Mouse (Mus musculus): ENCODE results near the gene Stard8.
"Not testable (repeated sequence)": the region's sequence is repeated elsewhere in the genome, so short reads cannot be mapped to it uniquely, and the experiment has no call there.

The Stard8 gene

DNA sequence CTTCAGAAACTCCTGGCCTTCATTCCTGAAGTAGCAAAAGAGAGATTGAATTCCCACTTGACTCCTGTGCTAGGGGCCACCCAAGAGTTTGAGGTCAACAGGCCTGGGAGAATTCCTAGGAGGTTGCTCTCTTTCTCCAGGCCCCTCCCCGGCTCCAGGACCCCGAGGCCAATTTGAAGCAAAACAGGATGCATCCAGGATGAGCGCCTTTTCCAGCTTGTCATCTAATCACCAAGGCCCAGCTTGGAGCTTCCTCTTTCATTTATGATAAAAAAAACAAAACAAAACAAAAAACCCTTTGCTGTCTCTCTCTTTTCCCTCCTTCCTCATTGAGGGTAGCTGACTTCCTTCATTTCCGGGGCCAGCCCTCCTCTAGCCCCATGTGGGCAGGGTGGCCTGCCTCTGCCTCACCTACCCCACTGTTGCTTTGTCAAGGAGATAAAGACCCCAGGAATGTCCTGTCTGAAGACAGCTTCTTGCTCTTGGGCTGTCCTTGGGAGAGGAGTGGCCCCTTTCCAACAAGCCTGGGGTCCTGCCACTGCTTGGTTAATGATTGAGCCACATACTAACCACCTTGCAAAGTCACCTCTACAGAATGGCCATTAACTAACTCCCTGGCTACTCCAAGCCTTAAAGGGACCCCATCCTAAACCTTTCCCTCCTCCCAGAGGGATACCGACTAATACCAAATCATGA is 43.5 kb downstream of the Stard8 start:
- DNase-seq (ENCODE audit: low spot score in 2 of 2), result no peak

DNA sequence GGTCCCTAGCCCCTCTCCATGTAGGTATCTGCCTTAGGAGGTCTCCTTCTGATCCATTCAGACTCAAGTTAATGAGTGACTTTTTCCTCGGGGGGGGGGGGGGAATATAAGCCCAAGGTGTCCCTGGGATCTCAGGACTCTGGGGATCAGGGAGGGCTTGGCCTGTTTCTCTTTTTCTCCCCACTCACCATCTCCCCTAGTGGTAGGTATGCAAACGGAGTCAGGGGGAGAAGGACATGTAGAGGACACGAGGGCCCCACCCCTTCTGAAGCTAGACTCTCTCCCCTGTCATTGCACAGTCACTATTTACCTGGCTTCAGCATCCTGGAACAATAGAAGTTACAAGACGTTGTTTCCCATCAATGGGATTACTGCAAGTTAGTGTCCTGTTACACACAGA is 45.1 kb downstream of the Stard8 start:
- no peak for DNase-seq (ENCODE audit: low spot score in 2 of 2)

DNA sequence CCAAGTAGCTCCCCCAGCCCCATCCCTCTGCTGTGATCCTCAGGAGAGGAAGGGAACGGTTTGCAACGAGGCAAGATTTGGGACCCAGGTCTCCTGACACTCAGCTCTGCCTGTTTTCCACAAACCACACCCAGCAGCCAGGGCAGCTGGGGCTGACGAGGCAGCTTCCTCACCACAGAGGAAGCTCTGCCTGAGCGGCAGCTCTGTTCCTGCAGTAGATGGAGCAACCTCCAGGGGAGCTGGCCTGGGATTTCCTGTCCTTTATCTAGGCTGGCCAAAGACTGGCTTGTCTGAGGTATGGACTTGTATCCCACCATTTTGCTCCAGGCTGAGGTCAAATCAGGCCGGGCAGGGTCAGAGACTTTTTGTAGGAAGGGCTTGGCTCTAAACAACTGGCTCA is 46.2 kb downstream of the Stard8 start:
- DNase-seq (ENCODE audit: low spot score in 2 of 2), result no peak

DNA sequence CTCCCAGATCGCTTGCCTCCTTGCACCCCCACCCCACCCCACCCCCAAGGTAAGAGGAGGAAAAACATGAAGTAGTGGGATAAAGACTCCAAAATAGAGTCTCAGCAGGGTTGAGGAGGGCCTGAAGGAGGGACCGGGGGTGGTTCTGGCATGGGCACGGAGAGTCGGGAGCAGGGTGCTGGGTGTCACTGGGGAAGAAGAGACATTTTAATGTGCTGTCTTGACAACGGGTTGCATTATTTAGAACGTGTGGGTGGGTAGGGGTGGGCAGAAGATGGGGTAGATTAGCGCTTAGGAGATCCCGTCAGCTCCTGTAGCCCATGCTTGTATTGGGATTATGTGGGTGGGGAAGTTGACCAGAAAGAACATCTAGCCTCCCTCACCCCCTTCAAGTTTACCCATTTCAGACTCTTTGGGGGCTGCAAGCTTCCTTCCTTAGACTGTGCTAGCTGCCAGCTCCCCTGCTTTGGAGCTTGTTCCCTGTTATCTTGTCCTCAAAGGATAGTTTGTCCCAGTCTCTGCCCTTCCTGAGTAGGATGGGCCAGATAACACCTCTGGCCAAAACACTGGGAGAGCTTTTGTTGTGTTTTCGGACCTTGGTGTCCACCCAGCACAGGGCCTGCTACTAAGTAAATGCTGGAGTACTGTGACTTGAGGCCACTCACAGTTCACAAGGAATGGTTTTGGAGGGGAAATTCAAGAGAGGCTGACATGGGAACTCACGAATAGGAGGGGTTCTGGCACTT is 47.9 kb downstream of the Stard8 start:
- no peak for DNase-seq (ENCODE audit: low spot score in 2 of 2)

DNA sequence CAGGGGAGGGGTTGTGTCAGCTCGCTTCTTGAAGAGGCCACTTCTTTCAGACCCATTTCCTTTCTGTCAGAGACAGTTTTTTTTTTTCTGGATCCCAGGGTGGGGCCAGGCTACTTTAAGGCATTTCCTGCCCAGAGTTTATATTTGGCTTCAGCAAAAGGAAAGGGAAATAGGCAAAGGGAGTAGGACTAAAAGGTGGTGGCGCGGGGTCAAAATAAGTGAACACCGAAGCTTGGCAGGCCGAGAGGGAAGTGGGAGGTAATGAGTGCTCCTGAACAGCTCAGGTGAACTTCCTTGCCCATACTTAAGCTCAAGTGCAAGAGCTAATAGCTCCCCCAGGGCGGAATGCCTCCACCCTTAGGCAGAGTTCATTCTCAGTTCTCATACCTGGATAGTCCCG is 49.2 kb downstream of the Stard8 start:
- no peak for DNase-seq (ENCODE audit: low spot score in 2 of 2)

DNA sequence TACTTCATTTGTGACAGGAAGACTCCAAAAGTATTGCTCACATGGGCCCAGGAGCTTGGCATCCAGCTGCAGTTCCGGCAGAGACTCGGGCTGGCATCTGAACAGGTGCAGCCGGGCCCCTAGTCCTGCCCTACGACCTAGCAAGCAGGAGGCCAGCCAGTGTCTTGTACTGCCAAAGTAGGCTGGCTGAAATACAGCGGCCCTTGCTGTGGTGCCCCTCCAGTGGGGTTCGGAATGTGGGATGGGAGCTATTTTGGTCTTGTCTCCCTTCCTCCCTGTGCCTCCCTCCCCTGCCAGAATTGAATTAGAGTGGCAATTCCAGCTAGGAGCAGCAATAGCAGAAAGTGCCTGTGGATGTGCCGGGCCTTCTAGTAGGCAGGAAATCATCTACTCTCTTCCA is 51.5 kb downstream of the Stard8 start:
- DNase-seq (ENCODE audit: low spot score in 2 of 2), result no peak

DNA sequence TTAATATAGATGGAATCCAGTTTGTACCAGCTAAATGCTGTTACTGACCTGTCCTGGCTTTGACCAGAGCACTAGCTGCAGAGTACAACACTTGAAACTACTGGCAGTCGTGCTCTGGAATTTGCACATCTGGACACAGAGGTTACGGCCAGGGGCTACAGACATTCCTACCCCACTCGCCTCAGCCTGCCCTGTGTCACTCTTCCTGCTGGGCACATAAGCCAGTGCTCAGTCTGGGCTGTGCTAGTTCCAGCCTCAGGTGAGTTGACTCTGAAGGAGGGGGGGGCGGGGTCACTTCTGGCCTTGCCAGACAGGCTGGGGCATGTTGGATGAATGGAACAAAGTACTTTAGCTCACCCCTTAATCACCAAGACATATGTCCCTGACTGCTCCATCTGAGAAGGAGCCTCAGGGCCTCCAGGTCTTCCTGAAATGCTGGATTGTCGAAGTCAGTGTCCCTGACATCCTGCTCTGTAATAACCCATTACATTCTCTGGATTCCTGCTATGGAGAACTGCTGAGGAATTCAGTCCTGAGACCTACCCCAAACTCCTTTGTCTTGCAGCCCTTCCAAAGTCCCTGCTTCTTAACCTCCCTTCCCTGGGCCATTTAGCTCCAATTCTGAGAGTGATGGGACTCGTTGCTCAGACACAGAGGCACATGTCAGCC is 54.9 kb downstream of the Stard8 start:
- no peak for DNase-seq (ENCODE audit: low spot score in 2 of 2)

DNA sequence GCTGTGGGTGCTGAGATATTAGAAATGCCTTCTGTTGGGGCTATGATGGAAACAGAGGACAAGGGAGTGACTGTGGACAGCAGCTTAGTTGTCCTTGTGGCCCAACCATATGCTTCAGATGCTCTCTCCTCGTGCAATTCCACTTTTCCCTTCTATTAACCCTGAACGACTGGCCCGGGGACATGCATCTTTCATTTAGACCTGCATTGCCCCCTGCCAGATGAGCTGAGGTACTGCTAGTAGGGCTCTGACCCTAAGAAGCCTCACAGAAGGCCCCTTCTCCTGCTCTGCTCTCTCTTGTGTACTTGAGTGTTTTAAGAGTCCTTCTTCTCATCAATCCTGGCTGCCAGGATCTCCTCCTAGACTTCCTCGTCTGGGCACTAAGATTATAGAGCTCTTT is 56.1 kb downstream of the Stard8 start:
- DNase-seq (ENCODE audit: low spot score in 2 of 2), result no peak

DNA sequence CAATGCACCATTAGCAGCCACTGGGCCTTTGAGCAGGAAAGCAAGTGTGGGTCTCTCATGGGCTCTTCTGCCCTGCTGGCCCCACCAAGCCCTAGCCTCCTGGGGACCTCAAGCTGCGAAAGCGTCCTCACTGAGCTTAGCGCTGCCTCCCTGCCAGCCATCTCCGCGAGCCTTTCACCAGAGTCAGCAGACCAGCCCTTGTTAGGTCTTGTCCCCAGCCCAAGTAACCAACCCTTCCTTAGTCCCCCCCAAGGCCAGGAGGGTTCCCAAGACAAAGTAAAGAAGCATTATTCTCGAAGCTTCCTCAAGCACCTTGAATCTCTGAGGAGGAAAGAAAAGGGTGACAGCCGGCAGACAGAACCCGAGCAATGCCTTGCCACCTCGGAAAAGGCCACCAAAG is 62.5 kb downstream of the Stard8 start:
- no peak for DNase-seq (ENCODE audit: low spot score in 2 of 2)

DNA sequence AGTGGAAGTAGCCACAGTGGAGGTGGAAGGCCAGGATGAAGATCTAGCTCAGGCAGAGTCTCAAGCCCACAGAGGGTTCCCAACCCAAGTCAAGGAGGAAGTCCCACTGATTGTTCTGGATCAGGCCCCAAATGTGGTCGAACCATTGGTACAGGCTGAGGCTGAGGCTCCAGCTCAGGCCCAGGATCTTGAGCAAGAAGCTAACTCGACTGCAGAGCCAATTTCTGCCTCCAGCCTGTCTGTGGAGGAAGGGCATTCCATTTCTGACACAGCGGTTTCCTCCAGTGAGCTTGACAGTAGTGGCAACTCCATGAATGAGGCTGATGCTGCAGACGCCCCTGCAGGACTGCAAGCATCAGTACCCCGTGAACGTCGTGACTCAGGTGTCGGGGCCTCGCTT is 63.5 kb downstream of the Stard8 start:
- DNase-seq (ENCODE audit: low spot score in 2 of 2), result no peak

DNA sequence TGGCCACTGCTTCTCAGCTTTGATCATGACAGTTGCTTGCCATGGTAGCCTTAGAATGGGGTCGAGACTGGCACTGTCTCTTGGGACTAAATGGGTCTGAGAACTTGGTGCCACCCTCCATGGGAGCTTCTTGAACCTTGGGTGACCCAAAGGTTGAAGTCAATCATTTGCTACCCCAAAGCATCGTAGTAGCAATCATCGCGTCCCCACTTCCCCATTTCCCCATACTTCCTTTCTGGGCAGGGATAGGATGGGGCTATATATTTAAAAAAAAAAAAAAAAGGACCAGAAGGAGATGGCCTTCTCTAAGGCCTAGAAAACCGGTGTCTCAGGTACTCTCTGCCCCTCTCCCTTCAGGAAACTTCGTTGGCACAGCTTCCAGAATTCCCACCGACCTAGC is 64.2 kb downstream of the Stard8 start:
- DNase-seq (ENCODE audit: low spot score in 2 of 2), result no peak

DNA sequence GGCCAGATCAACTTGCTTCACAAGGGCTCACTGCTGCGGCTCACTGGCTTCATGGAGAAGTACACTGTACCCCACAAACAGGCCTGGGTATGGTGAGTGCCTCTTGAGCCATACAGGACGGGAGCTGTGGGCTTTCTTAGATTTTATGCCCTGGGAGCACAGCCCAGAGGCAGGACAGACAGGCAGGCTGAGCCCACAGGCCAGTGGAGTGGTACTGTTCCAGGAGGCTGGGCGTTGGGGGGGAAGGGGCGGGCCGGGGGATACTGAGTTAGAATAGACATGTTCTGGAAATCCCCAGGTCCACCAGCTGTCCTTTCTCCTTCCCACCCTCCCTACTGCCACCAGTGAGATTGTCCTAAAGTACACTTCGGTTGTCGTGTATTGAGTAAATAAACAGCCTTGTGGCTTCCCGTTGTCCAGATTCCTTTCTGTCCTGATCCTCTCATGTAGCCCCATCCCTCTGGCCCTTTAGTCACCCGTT is 64.7 kb downstream of the Stard8 start:
- DNase-seq (ENCODE audit: low spot score in 2 of 2), result no peak

DNA sequence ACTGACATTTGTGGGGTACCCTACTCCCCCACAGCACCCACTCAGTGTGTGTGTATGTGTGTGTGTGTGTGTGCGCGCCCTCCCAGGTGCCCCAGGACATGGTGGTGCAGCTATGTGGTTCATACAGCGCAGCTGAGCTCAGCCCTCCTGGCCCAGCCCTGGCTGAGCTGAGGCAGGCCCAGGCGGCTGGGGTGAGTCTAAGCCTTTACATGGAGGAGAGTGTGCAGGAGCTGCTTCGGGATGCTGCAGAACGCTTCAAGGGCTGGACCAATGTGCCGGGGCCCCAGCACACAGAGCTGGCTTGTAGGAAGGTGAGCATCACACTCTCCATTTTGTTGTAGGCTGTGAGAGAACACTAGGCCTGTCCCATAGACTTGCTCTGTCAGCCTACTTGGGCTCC is 68.1 kb downstream of the Stard8 start:
- DNase-seq (ENCODE audit: low spot score in 2 of 2), result no peak

DNA sequence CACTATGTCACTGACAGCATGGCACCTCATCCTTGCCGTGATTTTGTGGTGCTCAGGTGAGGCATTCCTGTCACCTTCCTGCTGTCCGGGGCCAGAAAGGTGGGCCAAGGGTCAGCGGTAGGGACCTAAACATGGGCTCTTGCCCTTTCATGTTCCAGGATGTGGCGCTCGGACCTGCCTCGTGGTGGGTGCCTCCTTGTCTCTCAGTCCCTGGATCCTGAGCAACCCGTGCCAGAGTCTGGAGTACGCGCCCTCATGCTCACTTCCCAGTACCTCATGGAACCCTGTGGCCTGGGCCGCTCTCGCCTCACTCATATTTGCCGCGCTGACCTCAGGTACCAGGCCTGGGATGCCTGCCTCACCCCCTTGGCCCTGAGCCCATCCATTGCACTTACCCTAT is 69.5 kb downstream of the Stard8 start:
- DNase-seq (ENCODE audit: low spot score in 2 of 2), result no peak

DNA sequence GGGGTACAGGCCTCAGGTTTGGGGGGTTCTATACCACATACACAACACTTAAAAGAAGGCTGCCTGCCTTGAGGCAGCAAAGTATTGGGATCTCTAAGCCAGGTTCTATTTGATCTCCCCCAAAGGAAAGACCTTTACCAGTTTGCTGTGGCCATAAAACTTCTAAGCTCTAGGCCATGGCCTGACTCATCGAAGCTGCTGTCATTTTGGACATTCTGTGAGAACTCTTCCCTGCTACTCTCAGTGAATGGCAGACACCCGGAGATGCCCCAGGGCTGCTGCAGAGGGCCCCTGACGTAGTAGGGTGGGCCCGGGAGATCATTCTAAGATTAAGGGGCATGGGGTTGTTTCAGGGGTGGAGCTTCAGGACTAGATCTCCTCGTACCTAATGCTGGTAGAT is 72.1 kb downstream of the Stard8 start:
- no peak for DNase-seq (ENCODE audit: low spot score in 2 of 2)

DNA sequence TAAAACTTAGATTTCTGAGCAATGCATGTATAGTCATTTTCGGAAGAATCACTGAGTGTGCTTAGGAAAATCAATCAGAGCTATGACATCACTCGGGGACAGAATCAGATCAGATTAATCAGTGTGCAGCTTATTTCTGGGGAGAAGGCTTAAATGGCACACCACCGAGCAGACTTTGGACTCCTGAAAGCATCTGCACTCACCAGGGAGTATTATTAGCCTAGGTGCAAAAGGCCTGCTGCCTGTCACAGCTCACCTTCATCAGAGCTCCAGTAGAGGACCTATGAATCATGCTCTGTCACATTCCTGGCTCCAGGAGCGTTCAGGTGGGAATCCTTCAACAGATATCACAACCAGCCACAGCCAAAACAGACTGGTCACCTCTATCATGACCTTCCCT is 73.4 kb downstream of the Stard8 start:
- no peak for DNase-seq (ENCODE audit: low spot score in 2 of 2)

DNA sequence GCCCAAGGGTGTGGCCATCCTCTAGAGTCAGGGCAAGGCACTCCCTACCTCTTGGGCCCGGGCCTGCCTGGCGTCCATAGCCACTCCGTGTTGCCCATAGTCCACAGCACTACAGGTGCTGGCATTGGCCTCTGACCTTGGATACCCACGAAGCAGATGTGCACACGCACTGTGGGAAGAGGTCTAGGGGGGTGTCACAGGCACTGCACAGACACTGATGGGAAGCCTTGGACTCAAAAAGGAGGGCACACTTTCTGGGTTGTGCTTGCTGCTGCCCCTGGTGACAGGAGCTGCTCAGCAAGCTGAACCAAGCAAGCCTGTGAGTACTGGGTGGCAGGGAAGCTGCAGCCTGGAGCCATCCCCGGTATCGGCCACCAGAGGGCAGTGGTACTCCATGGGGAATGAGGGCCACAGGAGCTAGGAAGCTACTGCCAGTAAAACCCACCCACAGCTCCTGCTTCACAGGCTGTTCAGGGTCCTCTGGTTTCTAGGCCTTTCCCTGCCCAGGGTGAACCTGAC is 75.4 kb downstream of the Stard8 start:
- not testable (repeated sequence) for DNase-seq (ENCODE audit: low spot score in 2 of 2)

DNA sequence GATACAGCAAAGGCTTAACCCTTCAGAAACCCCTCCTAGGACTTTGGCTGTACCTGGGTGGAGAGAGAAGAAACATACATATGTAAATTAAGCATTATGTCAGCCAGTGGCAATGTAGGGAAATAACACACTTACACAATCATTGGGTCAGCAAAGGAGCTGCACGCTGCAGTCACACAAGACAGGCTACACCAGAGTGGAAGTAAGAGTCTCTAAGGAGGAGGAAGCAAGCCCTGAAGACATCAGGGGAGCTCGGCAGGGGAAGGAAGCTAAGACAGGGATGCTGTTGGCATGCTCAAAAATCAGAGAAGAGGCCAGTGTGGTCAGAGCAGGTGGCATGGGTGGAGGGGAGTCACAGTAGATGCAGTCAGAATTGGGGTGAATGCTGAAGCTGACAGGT is 89.7 kb downstream of the Stard8 start:
- no peak for DNase-seq (ENCODE audit: low spot score in 2 of 2)

DNA sequence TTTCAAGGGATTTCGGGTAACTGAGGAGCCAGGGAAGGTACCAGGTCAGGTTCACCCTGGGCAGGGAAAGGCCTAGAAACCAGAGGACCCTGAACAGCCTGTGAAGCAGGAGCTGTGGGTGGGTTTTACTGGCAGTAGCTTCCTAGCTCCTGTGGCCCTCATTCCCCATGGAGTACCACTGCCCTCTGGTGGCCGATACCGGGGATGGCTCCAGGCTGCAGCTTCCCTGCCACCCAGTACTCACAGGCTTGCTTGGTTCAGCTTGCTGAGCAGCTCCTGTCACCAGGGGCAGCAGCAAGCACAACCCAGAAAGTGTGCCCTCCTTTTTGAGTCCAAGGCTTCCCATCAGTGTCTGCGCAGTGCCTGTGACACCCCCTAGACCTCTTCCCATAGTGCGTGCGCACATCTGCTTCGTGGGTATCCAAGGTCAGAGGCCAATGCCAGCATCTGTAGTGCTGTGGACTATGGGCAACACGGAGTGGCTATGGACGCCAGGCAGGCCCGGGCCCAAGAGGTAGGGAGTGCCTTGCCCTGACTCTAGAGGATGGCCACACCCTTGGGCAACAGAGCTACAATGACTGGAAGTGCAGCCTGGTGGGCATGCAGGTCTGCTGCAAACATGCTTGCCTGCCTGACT is 108.2 kb downstream of the Stard8 start:
- DNase-seq (ENCODE audit: low spot score in 2 of 2), result not testable (repeated sequence)

DNA sequence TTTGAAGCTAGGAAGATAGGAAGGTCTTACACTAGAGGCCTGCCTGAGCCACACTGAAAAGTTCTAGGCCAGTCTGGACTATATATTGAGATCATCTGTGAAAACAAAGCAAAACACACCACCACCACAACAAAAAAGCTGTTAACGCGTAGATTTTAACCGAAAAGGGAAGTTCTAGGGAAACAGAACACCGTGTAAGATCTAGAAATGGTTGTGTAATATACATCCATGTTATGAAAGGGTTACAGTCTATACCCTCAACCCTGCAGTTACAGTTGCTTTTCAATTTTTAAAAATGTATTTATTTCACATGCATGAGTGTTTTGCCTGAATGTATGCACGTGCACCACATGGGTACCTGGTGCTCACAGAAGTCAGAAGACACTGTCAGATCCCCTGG is 116.5 kb downstream of the Stard8 start:
- no peak for DNase-seq (ENCODE audit: low spot score in 2 of 2)

Measured in frontal cortex, postnatal 10 days (tissue).